Mouse (Mus musculus) liver, embryonic 18 days (tissue): Measurements from ENCODE around the gene Slc35d2. TPM values are rescaled to one million over a fixed set of nuclear protein-coding genes. Genes with fewer than 3 reads are reported as not detected.

ENCODE experiments used
- polyA plus RNA-seq: library from polyadenylated mRNA; depleted of rRNA; stranded (reverse); fragments of >200 nt; gene quantifications from 2 replicates; pipeline ENCODE4 v1.2.3, GENCODE M21; 2012; rRNA removed

Slc35d2 gene
- polyA plus RNA-seq = 5.6 and 6.2 TPM in 2 replicates

DNA sequence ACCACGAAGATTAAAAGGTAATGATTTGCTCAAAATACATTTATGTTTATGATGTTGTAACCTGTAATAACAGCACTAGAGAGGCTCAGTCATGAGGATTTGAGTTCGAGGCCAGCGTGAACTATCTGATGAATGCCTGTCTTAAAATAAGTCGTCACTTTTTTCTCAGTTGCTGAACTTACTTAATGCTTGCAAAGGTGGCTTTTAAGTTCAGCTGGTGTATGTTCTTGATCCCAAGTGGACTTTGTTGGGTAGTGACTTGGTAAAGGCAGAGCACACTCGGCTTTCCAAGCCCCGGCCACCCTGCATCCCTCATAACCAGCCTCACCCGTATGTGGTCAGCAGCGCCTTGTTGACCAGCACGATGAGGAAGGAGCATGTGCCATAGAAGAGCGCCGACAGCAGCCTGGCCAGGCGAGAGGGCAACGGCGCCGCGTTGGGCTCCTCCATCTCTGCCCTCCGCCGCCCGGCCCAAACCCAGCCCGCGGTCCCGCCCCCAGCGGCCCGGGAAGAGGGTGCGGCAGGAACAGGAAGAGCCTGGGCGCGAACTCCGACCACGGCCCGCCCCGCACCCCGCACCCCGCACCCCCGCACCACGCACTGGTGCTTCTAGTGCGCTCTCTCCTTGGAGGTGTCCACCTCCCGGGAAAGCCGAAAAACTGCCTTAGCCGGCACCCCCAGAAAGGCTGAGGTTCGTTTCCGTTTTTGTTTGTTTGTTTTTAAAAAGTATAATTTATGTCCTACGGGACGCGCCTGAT is at the start of gene Slc35d2:
Gene Slc35d2 (minus strand): TSS at position 511 of the 758 bp plus-strand sequence.

GRCm38 (mm10) chr13:64161548-64161915 is 32.4 kb upstream of the Slc35d2 start, which contains the start of gene Habp4:
Gene Habp4 (plus strand): TSS chr13:64161824.

GRCm38 (mm10) chr13:64153083-64153682 is 24.0 kb upstream of the Slc35d2 start, which contains the start of gene Zfp367:
Gene Zfp367 (minus strand): TSS chr13:64153202.

GRCm38 (mm10) chr13:64089130-64089529 is 40.0 kb downstream of the Slc35d2 start, which contains the start of gene Hsd17b3:
Gene Hsd17b3 (minus strand): TSS chr13:64089230.

Other genes with a start within 250 kb of the Slc35d2 start
- 0.05 TPM in 1 of 2 replicates, not detected in the other for gene Hsd17b3, start 40.1 kb downstream of the Slc35d2 start, polyA plus RNA-seq
- 9.1 and 9.6 TPM in 2 replicates for gene Zfp367, start 23.8 kb upstream of the Slc35d2 start, polyA plus RNA-seq
- 15.3 and 15.4 TPM in 2 replicates for gene Habp4, start 32.5 kb upstream of the Slc35d2 start, polyA plus RNA-seq
- gene Cdc14b, start 145.9 kb upstream of the Slc35d2 start, polyA plus RNA-seq = 5.6 TPM in 2 replicates
- gene Aaed1, start 183.3 kb upstream of the Slc35d2 start, polyA plus RNA-seq = 14.7 and 15.6 TPM in 2 replicates
- gene Ctsl, start 241.5 kb upstream of the Slc35d2 start, polyA plus RNA-seq = 301 and 402 TPM in 2 replicates